Mouse (Mus musculus) CH12.LX (cell line): ENCODE measurements around the gene Washc1.
A peak's percentile ranks its signal among the peaks of the same experiment; 100 is the strongest.

Experiments
- BHLHE40 ChIP-seq: IDR thresholded peaks from 2 replicates; pipeline ENCODE4 v1.6.1; 2011; ENCODE audit warnings: mild to moderate bottlenecking, low read depth, low read length, improper control_type of control experiment
- CTCF ChIP-seq, 2 experiments: IDR thresholded peaks in 1 of 2; conservative IDR thresholded peaks in 1 of 2; 2 replicates each; pipeline ENCODE4 v1.5.1; 2011 to 2012; ENCODE audit warnings: low read depth in 2 of 2, low read length in 2 of 2, improper control_type of control experiment in 1 of 2, inconsistent platforms in 1 of 2, mild to moderate bottlenecking in 1 of 2, moderate library complexity in 1 of 2
- E2F4 ChIP-seq: IDR thresholded peaks from 2 replicates; pipeline ENCODE4 v1.6.1; 2011; ENCODE audit warnings: low read depth, low read length, improper control_type of control experiment; ENCODE audit not compliant: insufficient replicate concordance
- GABPA ChIP-seq: IDR thresholded peaks from 2 replicates; pipeline ENCODE4 v1.6.1; 2012; ENCODE audit warnings: low read depth, low read length, improper control_type of control experiment, inconsistent platforms; ENCODE audit not compliant: insufficient replicate concordance
- JUN ChIP-seq: IDR thresholded peaks from 2 replicates; pipeline ENCODE4 v1.6.1; 2011; ENCODE audit warnings: low read depth, mild to moderate bottlenecking, low read length, improper control_type of control experiment, moderate library complexity; ENCODE audit not compliant: insufficient read depth
- MAFK ChIP-seq: IDR thresholded peaks from 2 replicates; pipeline ENCODE4 v1.6.1; 2011; ENCODE audit warnings: low read length, improper control_type of control experiment; ENCODE audit not compliant: insufficient replicate concordance
- MAX ChIP-seq: IDR thresholded peaks from 2 replicates; pipeline ENCODE4 v1.6.1; 2011; ENCODE audit warnings: low read length, improper control_type of control experiment
- MEF2A ChIP-seq: IDR thresholded peaks from 2 replicates; pipeline ENCODE4 v1.6.1; 2014; ENCODE audit warnings: low read depth, mild to moderate bottlenecking, inconsistent platforms, low read length, improper control_type of control experiment, borderline replicate concordance
- MXI1 ChIP-seq: IDR thresholded peaks from 2 replicates; pipeline ENCODE4 v1.6.1; 2011; ENCODE audit warnings: mild to moderate bottlenecking, low read depth, low read length, improper control_type of control experiment
- MYC ChIP-seq: IDR thresholded peaks from 2 replicates; pipeline ENCODE4 v1.6.1; 2011; ENCODE audit warnings: low read depth, mild to moderate bottlenecking, improper control_type of control experiment, low read length
- POLR2A ChIP-seq: IDR thresholded peaks from 2 replicates; pipeline ENCODE4 v1.6.1; 2011; ENCODE audit warnings: low read depth, mild to moderate bottlenecking, improper control_type of control experiment, low read length
- ZKSCAN1 ChIP-seq: IDR thresholded peaks from 2 replicates; pipeline ENCODE4 v1.6.1; 2012; ENCODE audit warnings: low read depth, inconsistent platforms, low read length, improper control_type of control experiment, borderline replicate concordance
- ZMIZ1 ChIP-seq: IDR thresholded peaks from 2 replicates; pipeline ENCODE4 v1.6.1; 2012; ENCODE audit warnings: low read depth, mild to moderate bottlenecking, inconsistent platforms, low read length, improper control_type of control experiment

- TF ChIP-seq CTCF (conservative IDR thresholded peaks at IDR 0.05 in 1 of 2, IDR thresholded peaks at IDR 0.05 in 1 of 2; ENCODE audit: low read depth in 2 of 2, low read length in 2 of 2) (no peak), MYC (no peak), MEF2A (no peak), GABPA (no peak), POLR2A (no peak), ZMIZ1 (peak; percentile 44; the same call in 1 of the 2 replicates), MAFK (no peak), JUN (no peak), BHLHE40 (no peak), MAX (no peak), ZKSCAN1 (no peak), MXI1 (peak; percentile 61; the same call in 1 of the 2 replicates), E2F4 (no peak)
Measured at GRCm38 (mm10) chr17:66076174-66076927, 35.0 kb upstream of the Washc1 start.
